Mouse (Mus musculus) C2C12 (cell line): ENCODE measurements around the gene Drosha.

ENCODE experiments used
- CTCF ChIP-seq: IDR thresholded peaks from one replicate; pipeline ENCODE4 v1.5.1; 2011; ENCODE audit not compliant: control insufficient read depth, insufficient read depth, insufficient read length
- FOSL1 ChIP-seq: IDR thresholded peaks from one replicate; pipeline ENCODE4 v1.8.0; 2011; ENCODE audit warnings: mild to moderate bottlenecking, low read length; ENCODE audit not compliant: poor library complexity, insufficient read depth, severe bottlenecking
- MAX ChIP-seq: IDR thresholded peaks from one replicate; pipeline ENCODE4 v1.6.1; 2011; ENCODE audit warnings: mild to moderate bottlenecking, control low read depth
- MYOG ChIP-seq: IDR thresholded peaks from one replicate; pipeline ENCODE4 v1.6.1; 2011; ENCODE audit not compliant: control insufficient read depth, insufficient read length; ENCODE audit errors: extremely low read depth

GRCm38 (mm10) chr15:12923826-12924225 lies 99.2 kb downstream of the Drosha start:
- TF ChIP-seq MAX: no peak
- TF ChIP-seq CTCF: no peak
- no peak for TF ChIP-seq MYOG
- no peak for TF ChIP-seq FOSL1
